Mouse (Mus musculus) forebrain, embryonic 13.5 days (tissue): ENCODE results near the gene Cars. TPM values are rescaled to one million over a fixed set of nuclear protein-coding genes. Genes with fewer than 3 reads are reported as not detected.
A peak's percentile ranks its signal among the peaks of the same experiment; 100 is the strongest.

Source experiments
- ATAC-seq: fragments of 200-750 bp; cut with Nextera tagmentation; 2 replicates; pipeline ENCODE4 v1.8.0; 2017
- H3K27ac ChIP-seq: fragments of 300-500 bp; sonication (generic); 2 replicates; pipeline ENCODE4 v1.5.1; 2015; ENCODE audit warnings: inconsistent platforms, mild to moderate bottlenecking, moderate library complexity
- H3K27me3 ChIP-seq: fragments of 300-500 bp; sonication (generic); 2 replicates; pipeline ENCODE4 v1.6.1; 2015; ENCODE audit warnings: mild to moderate bottlenecking, inconsistent platforms
- H3K36me3 ChIP-seq: fragments of 300-500 bp; sonication (generic); 2 replicates; pipeline ENCODE4 v1.6.1; 2015; ENCODE audit warnings: mild to moderate bottlenecking, inconsistent platforms; ENCODE audit not compliant: poor library complexity, severe bottlenecking
- H3K4me1 ChIP-seq: fragments of 300-500 bp; sonication (generic); 2 replicates; pipeline ENCODE4 v1.6.1; 2015; ENCODE audit warnings: inconsistent platforms
- H3K4me2 ChIP-seq: fragments of 300-500 bp; sonication (generic); 2 replicates; pipeline ENCODE4 v1.6.1; 2015; ENCODE audit warnings: inconsistent platforms, mild to moderate bottlenecking, moderate library complexity
- H3K4me3 ChIP-seq: fragments of 300-500 bp; sonication (generic); 2 replicates; pipeline ENCODE4 v1.5.1; 2015; ENCODE audit warnings: mild to moderate bottlenecking, inconsistent platforms
- H3K9ac ChIP-seq: fragments of 300-500 bp; sonication (generic); 2 replicates; pipeline ENCODE4 v1.6.1; 2015; ENCODE audit warnings: mild to moderate bottlenecking, inconsistent platforms
- H3K9me3 ChIP-seq: fragments of 300-500 bp; sonication (generic); replicated peaks from 2 replicates; pipeline ENCODE4 v1.6.1; 2016; ENCODE audit warnings: inconsistent platforms
- WGBS: fragments of 180-500 bp; shearing (Covaris S2); methylation state at CpG from one replicate; pipeline ENCODE4 v1.1.7; 2015; 5-methylcytosine and 5-hydroxymethylcytosine counted together
- polyA plus RNA-seq: library from polyadenylated mRNA; unstranded; fragments of >200 nt; fragmentation: Nextera tagmentation; extraction: Ambion mirVana; gene quantifications from 2 replicates; pipeline ENCODE4 v1.2.1, GENCODE M21; 2015

Cars gene
- polyA plus RNA-seq, 1 experiment from 2014 or later: 64.4 TPM

- Histone ChIP-seq H3K4me3 (no peak overlapping the region), H3K36me3 (no peaks in the 10 kb centered on the region), H3K9me3 (0 out of 2 replicates have a peak, but pooled peaks cover 3% of the 10 kb centered on the region), H3K4me1 (no peaks in the 10 kb centered on the region), H3K9ac (no peak overlapping the region), H3K27me3 (no peaks in the 10 kb centered on the region), H3K27ac (no peak overlapping the region), H3K4me2 (no peak overlapping the region)
- no peak for ATAC-seq
- 76% methylated on average over 9 of the region's 9 CpGs for WGBS
Observed at GRCm38 (mm10) chr7:143614404-143615135, 14.7 kb upstream of the Cars start.

DNA sequence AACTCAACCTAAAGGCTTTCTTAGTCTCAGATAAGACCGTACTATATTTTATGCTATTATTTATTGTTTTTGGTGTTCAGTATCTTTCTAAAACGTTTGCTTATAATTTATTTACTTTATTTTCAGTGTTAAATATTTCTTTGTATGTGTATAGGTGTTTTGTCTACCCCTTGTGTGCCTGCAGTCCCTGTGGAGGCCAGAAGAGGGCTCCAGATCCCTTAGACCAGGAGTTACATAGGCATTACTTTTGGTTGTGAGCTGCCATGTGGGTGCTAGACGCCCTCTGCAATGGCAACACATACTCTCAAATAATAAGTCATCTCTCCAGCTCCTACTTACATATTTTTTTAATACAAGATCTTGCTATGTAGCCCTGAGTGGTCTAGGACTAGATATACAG lies 12.3 kb upstream of the Cars start:
- no peak overlapping the region for H3K9ac ChIP-seq
- 64% methylated on average over 3 of the region's 3 CpGs for WGBS
- no peak overlapping the region for H3K27ac ChIP-seq
- ATAC-seq: no peak
- no peaks in the 10 kb centered on the region for H3K27me3 ChIP-seq
- no peak overlapping the region for H3K4me3 ChIP-seq
- H3K4me1 ChIP-seq: no peaks in the 10 kb centered on the region
- no peak overlapping the region for H3K4me2 ChIP-seq
- H3K9me3 ChIP-seq: 0 out of 2 replicates have a peak, but pooled peaks cover 3% of the 10 kb centered on the region
- no peaks in the 10 kb centered on the region for H3K36me3 ChIP-seq

DNA sequence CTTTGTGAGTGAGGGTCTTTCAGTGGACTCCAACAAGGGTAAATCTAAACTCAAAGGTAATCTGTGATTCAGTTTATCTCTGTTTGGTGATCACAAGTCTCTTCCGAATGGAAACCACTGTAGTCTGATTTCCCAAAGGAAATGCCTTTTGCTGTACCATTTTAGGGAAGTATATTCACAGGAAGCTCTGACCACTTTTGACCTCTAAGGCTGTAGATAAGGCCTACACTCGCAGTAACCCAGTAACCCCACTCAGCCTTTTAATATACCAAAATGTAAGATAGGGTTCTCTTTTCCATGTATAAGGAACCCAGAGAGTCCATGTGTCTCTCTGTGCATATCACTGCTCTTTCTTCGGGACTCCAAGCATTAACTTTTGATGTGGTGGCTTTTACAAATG lies 5.4 kb upstream of the Cars start:
- Histone ChIP-seq H3K27me3 (no peaks in the 10 kb centered on the region), H3K4me1 (no peaks in the 10 kb centered on the region), H3K4me3 (no peak overlapping the region), H3K27ac (no peak overlapping the region), H3K36me3 (no peaks in the 10 kb centered on the region), H3K9ac (no peak overlapping the region), H3K9me3 (no peaks in the 10 kb centered on the region), H3K4me2 (no peak overlapping the region)
- WGBS: 85% methylated on average over 3 of the region's 3 CpGs
- no peak for ATAC-seq

- Histone ChIP-seq H3K27me3 (no peaks in the 10 kb centered on the region), H3K9me3 (no peaks in the 10 kb centered on the region), H3K36me3 (no peaks in the 10 kb centered on the region), H3K27ac (no peak overlapping the region), H3K4me1 (no peaks in the 10 kb centered on the region), H3K4me3 (no peak overlapping the region), H3K9ac (no peak overlapping the region), H3K4me2 (no peak overlapping the region)
- WGBS: 69% methylated on average over 2 of the region's 2 CpGs
- no peak for ATAC-seq
Observed at GRCm38 (mm10) chr7:143604889-143605288, 5.0 kb upstream of the Cars start.

GRCm38 (mm10) chr7:143601705-143602104 lies 1.8 kb upstream of the Cars start:
- H3K4me3 ChIP-seq: no peak overlapping the region
- H3K36me3 ChIP-seq: no peaks in the 10 kb centered on the region
- no peak for ATAC-seq

DNA sequence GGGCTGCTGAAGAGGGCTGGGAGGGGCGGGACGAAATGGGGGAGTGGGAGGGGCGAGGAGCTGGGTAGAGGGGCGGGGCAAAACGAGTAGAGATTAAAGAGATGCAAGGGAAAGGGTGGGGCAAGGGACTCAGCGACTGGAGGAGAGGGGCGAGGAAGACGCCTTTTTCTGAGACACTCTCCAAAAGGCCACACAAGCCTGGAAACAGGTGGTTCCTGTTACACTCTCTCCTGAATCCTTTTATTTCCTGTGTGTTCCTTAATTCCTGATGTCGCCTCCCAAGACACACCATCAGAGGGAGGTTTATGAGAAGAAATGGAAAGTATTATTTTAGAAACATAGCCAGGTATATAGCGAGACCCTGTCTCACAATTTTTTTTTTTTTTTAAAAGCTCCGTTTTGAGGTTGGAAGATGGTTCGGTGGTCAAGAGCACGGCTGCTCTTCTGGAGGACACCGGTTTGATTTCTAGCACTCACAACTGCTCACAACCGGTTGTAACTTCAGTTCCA lies 396 bp upstream of the Cars start:
- WGBS: 5% methylated on average over 13 of the region's 15 CpGs
- no peak for ATAC-seq
- peak overlapping the region; percentile 98 for H3K4me2 ChIP-seq
- H3K9me3 ChIP-seq: no peaks in the 10 kb centered on the region
- H3K4me3 ChIP-seq: peak overlapping the region; percentile 94
- 0 out of 2 replicates have a peak overlapping the region, but pooled peaks have one; percentile 21 for H3K9ac ChIP-seq
- H3K36me3 ChIP-seq: no peaks in the 10 kb centered on the region; the same call in 1 of the 2 replicates
- H3K27ac ChIP-seq: no peak overlapping the region; the same call in 1 of the 2 replicates
- H3K27me3 ChIP-seq: no peaks in the 10 kb centered on the region
- peaks cover 17% of the 10 kb centered on the region for H3K4me1 ChIP-seq

More at GRCm38 (mm10) chr7:143601705-143602104, 1.8 kb upstream of the Cars start:
- H3K4me2 ChIP-seq: no peak overlapping the region
- WGBS: 77% methylated on average over 2 of the region's 2 CpGs
- H3K27me3 ChIP-seq: no peaks in the 10 kb centered on the region
- peaks cover 11% of the 10 kb centered on the region for H3K4me1 ChIP-seq
- H3K9me3 ChIP-seq: no peaks in the 10 kb centered on the region
- no peak overlapping the region for H3K27ac ChIP-seq
- no peak overlapping the region for H3K9ac ChIP-seq

DNA sequence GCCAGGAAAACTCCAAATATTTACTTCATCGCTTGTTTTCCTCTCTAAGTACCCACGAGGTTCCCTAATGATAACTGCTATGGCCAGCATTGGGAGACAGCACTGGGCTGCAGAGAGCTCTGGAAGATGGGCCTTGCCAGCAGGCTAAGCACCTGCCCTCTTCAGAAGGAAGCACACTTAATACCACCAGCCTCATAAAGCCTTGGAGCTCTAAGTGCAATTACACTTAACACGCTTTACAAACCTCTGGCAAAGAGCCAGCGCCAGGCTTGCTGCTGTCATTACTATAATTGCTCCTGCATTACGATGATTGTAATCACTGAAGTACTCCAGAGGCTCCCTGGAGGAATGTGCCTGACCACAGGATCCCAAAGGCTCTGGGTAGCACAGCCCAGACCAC lies 5.0 kb downstream of the Cars start:
- ATAC-seq: peak; percentile 67; the same call in 1 of the 2 replicates
- H3K36me3 ChIP-seq: peaks cover 33% of the 10 kb centered on the region
- peak overlapping the region; percentile 64 for H3K27ac ChIP-seq
- peaks cover 30% of the 10 kb centered on the region for H3K4me1 ChIP-seq
- no peaks in the 10 kb centered on the region for H3K9me3 ChIP-seq
- H3K27me3 ChIP-seq: no peaks in the 10 kb centered on the region
- peak overlapping the region; percentile 24; the same call in 1 of the 2 replicates for H3K9ac ChIP-seq
- H3K4me3 ChIP-seq: no peak overlapping the region
- no peak overlapping the region for H3K4me2 ChIP-seq
- WGBS: 52% methylated on average over 5 of the region's 5 CpGs

GRCm38 (mm10) chr7:143592255-143592654 lies 7.6 kb downstream of the Cars start:
- H3K9ac ChIP-seq: no peak overlapping the region
- 91% methylated on average over 10 of the region's 10 CpGs for WGBS
- H3K27ac ChIP-seq: no peak overlapping the region
- ATAC-seq: no peak
- no peak overlapping the region for H3K4me2 ChIP-seq
- no peaks in the 10 kb centered on the region for H3K9me3 ChIP-seq
- peaks cover 19% of the 10 kb centered on the region for H3K4me1 ChIP-seq
- no peak overlapping the region for H3K4me3 ChIP-seq
- peaks cover 57% of the 10 kb centered on the region for H3K36me3 ChIP-seq
- no peaks in the 10 kb centered on the region for H3K27me3 ChIP-seq

GRCm38 (mm10) chr7:143588006-143588405 lies 11.9 kb downstream of the Cars start:
- Histone ChIP-seq H3K27ac (no peak overlapping the region), H3K4me1 (no peaks in the 10 kb centered on the region), H3K27me3 (no peaks in the 10 kb centered on the region), H3K4me3 (no peak overlapping the region), H3K9ac (no peak overlapping the region), H3K4me2 (no peak overlapping the region), H3K9me3 (no peaks in the 10 kb centered on the region), H3K36me3 (peaks cover 95% of the 10 kb centered on the region)
- no peak for ATAC-seq
- WGBS: 91% methylated on average over 4 of the region's 4 CpGs

- no peak overlapping the region for H3K27ac ChIP-seq
- no peak overlapping the region for H3K9ac ChIP-seq
- H3K4me1 ChIP-seq: no peaks in the 10 kb centered on the region
- H3K27me3 ChIP-seq: no peaks in the 10 kb centered on the region
- no peak overlapping the region for H3K4me3 ChIP-seq
- ATAC-seq: no peak
- H3K36me3 ChIP-seq: peaks cover 95% of the 10 kb centered on the region
- 97% methylated on average over 5 of the region's 5 CpGs for WGBS
- H3K9me3 ChIP-seq: no peaks in the 10 kb centered on the region
- H3K4me2 ChIP-seq: no peak overlapping the region
Observed at GRCm38 (mm10) chr7:143587586-143587985, 12.3 kb downstream of the Cars start.

DNA sequence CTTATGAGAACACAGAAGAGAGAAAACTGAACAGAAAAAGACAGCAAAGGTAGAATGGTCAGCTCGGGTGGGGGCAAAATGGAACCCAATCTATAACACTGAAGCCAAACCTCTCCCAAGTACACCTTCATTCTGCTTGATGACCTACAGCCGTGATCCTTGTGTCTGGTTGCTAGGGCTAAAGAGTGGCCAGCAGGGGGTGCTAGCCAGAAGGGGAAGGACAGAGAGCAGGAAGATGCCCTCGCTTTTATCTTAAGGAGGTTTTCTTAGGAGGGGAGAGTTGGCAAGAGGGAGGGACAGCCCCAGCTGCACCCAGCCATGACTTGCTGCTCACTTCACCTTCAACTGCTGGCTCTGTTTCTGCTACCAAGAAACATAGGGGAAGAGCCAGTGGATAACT lies 15.9 kb downstream of the Cars start:
- peaks cover 93% of the 10 kb centered on the region for H3K36me3 ChIP-seq
- H3K4me2 ChIP-seq: no peak overlapping the region
- H3K4me3 ChIP-seq: no peak overlapping the region
- H3K27ac ChIP-seq: no peak overlapping the region
- H3K4me1 ChIP-seq: no peaks in the 10 kb centered on the region
- ATAC-seq: no peak
- WGBS: 34% methylated on average over 3 of the region's 3 CpGs
- H3K9me3 ChIP-seq: no peaks in the 10 kb centered on the region
- no peaks in the 10 kb centered on the region for H3K27me3 ChIP-seq
- H3K9ac ChIP-seq: no peak overlapping the region

GRCm38 (mm10) chr7:143583025-143583424 lies 16.9 kb downstream of the Cars start:
- H3K27me3 ChIP-seq: no peaks in the 10 kb centered on the region
- H3K36me3 ChIP-seq: peaks cover 93% of the 10 kb centered on the region
- H3K4me2 ChIP-seq: no peak overlapping the region
- no peaks in the 10 kb centered on the region for H3K4me1 ChIP-seq
- no peak overlapping the region for H3K27ac ChIP-seq
- no peak overlapping the region for H3K4me3 ChIP-seq
- H3K9ac ChIP-seq: no peak overlapping the region
- H3K9me3 ChIP-seq: no peaks in the 10 kb centered on the region
- WGBS: 93% methylated on average over 5 of the region's 5 CpGs
- ATAC-seq: no peak
